Comparison of ENCODE assay signal across 45 mouse cellular contexts in genomic region chr13:92626725-92627124, GRCm38 (mm10). TPM values are rescaled to one million over a fixed set of nuclear protein-coding genes. Genes with fewer than 3 reads are reported as not detected.
"Had no signal": no experiment of that assay in that cellular context is flagged by ENCODE, and none has a peak within 500 bp of the region (broad histone marks: within the 10 kb centered on the region; RNA-seq: fewer than 3 reads in every experiment).

No protein-coding gene starts in this region.

- H3K4me2 ChIP-seq: limb, embryonic 12.5 days; limb, embryonic 13.5 days; limb, embryonic 15.5 days; liver, embryonic 11.5 days; liver, embryonic 12.5 days; liver, embryonic 13.5 days; liver, embryonic 15.5 days; lung, embryonic 14.5 days; lung, embryonic 15.5 days; midbrain, embryonic 11.5 days; midbrain, embryonic 12.5 days; midbrain, embryonic 13.5 days; midbrain, embryonic 15.5 days; neural tube, embryonic 12.5 days had no signal

- H3K9me3 ChIP-seq: limb, embryonic 10.5 days; limb, embryonic 12.5 days; limb, embryonic 13.5 days; limb, embryonic 15.5 days; liver, embryonic 15.5 days; lung, embryonic 15.5 days; midbrain, embryonic 13.5 days; midbrain, embryonic 15.5 days had no signal

- H3K4me3 ChIP-seq: limb, embryonic 10.5 days; limb, embryonic 12.5 days; limb, embryonic 13.5 days; limb, embryonic 15.5 days; liver, embryonic 12.5 days; liver, embryonic 13.5 days; liver, embryonic 15.5 days; lung, embryonic 15.5 days; megakaryocyte, embryonic 14.5 days; midbrain, embryonic 10.5 days; midbrain, embryonic 12.5 days; midbrain, embryonic 13.5 days; midbrain, embryonic 15.5 days; myocyte; neural tube, embryonic 12.5 days had no signal

- DNase-seq: left cerebral cortex, postnatal 4 days; liver; liver, embryonic 13.5 days; liver, postnatal 0 days; lung, adult 18-20 months; lung, adult 2 months; lung, embryonic 14.5 days; lung, postnatal 10 days; lung, postnatal 14 days; lung, postnatal 36 days; lung, postnatal 4 days; midbrain, embryonic 14.5 days had no signal

- ATAC-seq: liver, embryonic 12.5 days; liver, postnatal 0 days; lung, postnatal 0 days; midbrain, embryonic 13.5 days; midbrain, embryonic 15.5 days; midbrain, embryonic 16.5 days had no signal

- H3K27ac ChIP-seq: limb, embryonic 10.5 days; limb, embryonic 12.5 days; limb, embryonic 13.5 days; limb, embryonic 15.5 days; liver, embryonic 12.5 days; liver, embryonic 13.5 days; liver, embryonic 14.5 days; liver, embryonic 15.5 days; lung, embryonic 15.5 days; macrophage; midbrain, embryonic 10.5 days; midbrain, embryonic 12.5 days; midbrain, embryonic 13.5 days; midbrain, embryonic 15.5 days; neural tube, embryonic 12.5 days had no signal

- H3K9ac ChIP-seq: limb, embryonic 12.5 days; limb, embryonic 13.5 days; limb, embryonic 15.5 days; liver, embryonic 12.5 days; liver, embryonic 13.5 days; liver, embryonic 14.5 days; liver, embryonic 15.5 days; liver, postnatal 0 days; lung, embryonic 14.5 days; lung, embryonic 15.5 days; midbrain, embryonic 12.5 days; midbrain, embryonic 13.5 days; midbrain, embryonic 15.5 days; neural tube, embryonic 12.5 days had no signal

- H3K4me1 ChIP-seq: limb, embryonic 10.5 days; limb, embryonic 12.5 days; limb, embryonic 13.5 days; midbrain, embryonic 12.5 days; midbrain, embryonic 13.5 days; midbrain, embryonic 15.5 days had no signal

- H3K27me3 ChIP-seq: limb, embryonic 12.5 days; limb, embryonic 13.5 days; limb, embryonic 15.5 days; liver, embryonic 12.5 days; liver, embryonic 13.5 days; liver, embryonic 15.5 days; lung, embryonic 15.5 days; megakaryocyte, embryonic 14.5 days; midbrain, embryonic 12.5 days; midbrain, embryonic 13.5 days; midbrain, embryonic 15.5 days; neural tube, embryonic 12.5 days had no signal

RNA-seq across cellular contexts. Expression of gene Spz1, which starts 50.8 kb away (rescaled TPM):
- total RNA-seq: left cerebral cortex, postnatal 10 days; left cerebral cortex, postnatal 14 days; left cerebral cortex, postnatal 25 days; left cerebral cortex, postnatal 36 days; left cerebral cortex, postnatal 4 days; liver, adult 2 months; megakaryocyte progenitor cell, adult 5-6 weeks; megakaryocyte-erythroid progenitor cell, adult 5-6 weeks; midbrain, postnatal 0 days had no signal
- polyA plus RNA-seq: limb, embryonic 10.5 days; limb, embryonic 11.5 days; limb, embryonic 12.5 days; limb, embryonic 13.5 days; limb, embryonic 14.5 days; limb, embryonic 15.5 days; liver, adult 2 months; liver, embryonic 11.5 days; liver, embryonic 12.5 days; liver, embryonic 13.5 days; liver, embryonic 14.5 days; liver, embryonic 15.5 days; liver, embryonic 16.5 days; liver, postnatal 0 days; lung, adult 2 months; lung, embryonic 14.5 days; lung, embryonic 15.5 days; lung, embryonic 16.5 days; lung, postnatal 0 days; macrophage; midbrain, embryonic 10.5 days; midbrain, embryonic 11.5 days; midbrain, embryonic 12.5 days; midbrain, embryonic 13.5 days; midbrain, embryonic 14.5 days; midbrain, embryonic 15.5 days; midbrain, embryonic 16.5 days; midbrain, postnatal 0 days; myocyte; neural tube, embryonic 11.5 days; neural tube, embryonic 12.5 days had no signal
